Mouse (Mus musculus): ENCODE measurements at regions not wholly inside any gene's neighbourhood (a gene's known extent, or its start where the extent isn't known, plus 50 kb on each side); places are given as distances from the start of the nearest gene placed in this dataset.
A peak's percentile ranks its signal among the peaks of the same experiment; 100 is the strongest.

GRCm38 (mm10) chr11:54195954-54196353 lies 53.5 kb downstream of the Csf2 start:
- ATAC-seq (ENCODE audit: poor library complexity, severe bottlenecking): no peak

- ATAC-seq (ENCODE audit: poor library complexity, severe bottlenecking): no peak
Measured at GRCm38 (mm10) chr11:54194733-54195132, 54.7 kb downstream of the Csf2 start.

- ATAC-seq (ENCODE audit: poor library complexity, severe bottlenecking): no peak
Measured at GRCm38 (mm10) chr11:54192275-54192674, 57.2 kb downstream of the Csf2 start.

DNA sequence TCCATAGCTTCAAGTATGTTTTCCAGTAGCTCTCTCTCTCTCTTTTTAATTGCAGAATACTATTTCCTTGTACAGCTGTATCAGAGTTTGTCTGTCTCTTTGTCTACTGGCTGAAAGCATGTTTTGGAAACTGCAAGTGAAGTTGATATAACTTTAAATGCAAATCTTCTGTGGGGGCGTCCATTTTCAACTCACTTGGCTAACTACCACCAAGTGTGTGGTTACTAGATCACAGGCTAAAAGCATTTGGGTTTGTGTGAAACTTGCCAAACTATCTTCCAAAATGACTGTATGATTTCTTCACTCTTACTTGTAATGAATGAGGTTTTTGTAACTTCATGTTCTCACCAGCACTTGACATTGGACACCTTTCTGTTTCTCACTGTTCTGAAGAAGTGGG lies 61.6 kb downstream of the Csf2 start:
- no peak for ATAC-seq (ENCODE audit: poor library complexity, severe bottlenecking)

DNA sequence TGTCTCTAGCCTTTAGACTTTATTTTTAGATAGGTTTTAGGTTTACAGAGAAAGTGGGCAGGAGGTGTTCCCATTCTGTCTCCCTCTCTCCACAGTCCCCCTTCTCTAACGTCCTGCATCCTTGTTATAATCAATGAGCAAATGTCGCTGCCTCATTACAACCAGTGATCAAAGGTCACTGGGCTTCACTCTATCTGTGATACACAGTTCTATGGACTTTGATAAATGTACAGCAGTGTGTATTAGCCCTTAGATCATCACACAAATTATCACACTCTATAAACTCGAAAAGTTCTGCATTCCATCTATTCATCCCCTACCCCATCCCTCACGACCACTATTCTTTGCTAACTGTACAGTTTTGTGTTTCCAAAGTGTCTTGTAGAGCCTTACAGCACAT lies 62.1 kb downstream of the Csf2 start:
- ATAC-seq (ENCODE audit: poor library complexity, severe bottlenecking): no peak

- ATAC-seq (ENCODE audit: poor library complexity, severe bottlenecking): no peak
Measured at GRCm38 (mm10) chr11:54185710-54186325, 63.6 kb downstream of the Csf2 start.

- peak; percentile 70 for ATAC-seq (ENCODE audit: poor library complexity, severe bottlenecking)
Measured at GRCm38 (mm10) chr11:54181696-54182323, 67.7 kb downstream of the Csf2 start.
